Mouse (Mus musculus) G1E (cell line): ENCODE measurements around the gene Hnrnpm. TPM values are rescaled to one million over a fixed set of nuclear protein-coding genes. Genes with fewer than 3 reads are reported as not detected.
"Not testable (repeated sequence)": the region's sequence is repeated elsewhere in the genome, so short reads cannot be mapped to it uniquely, and the experiment has no call there.

Source experiments
- ATAC-seq: 2 replicates; pipeline ENCODE4 v1.8.0; 2016; ENCODE audit warnings: mild to moderate bottlenecking; ENCODE audit not compliant: insufficient number of reproducible peaks, poor library complexity, low FRiP score, severe bottlenecking; ENCODE audit errors: extremely low read depth
- DNase-seq: peaks from one replicate; pipeline ENCODE4 v3.0.0; 2012; ENCODE audit warnings: low spot score
- H3K27me3 ChIP-seq: 2 replicates; pipeline ENCODE4 v1.6.1; 2012; ENCODE audit warnings: mild to moderate bottlenecking, low read length, inconsistent platforms; ENCODE audit not compliant: insufficient read depth
- H3K36me3 ChIP-seq: replicated peaks from 2 replicates; pipeline ENCODE3; 2012; ENCODE audit warnings: mild to moderate bottlenecking, inconsistent platforms
- H3K4me1 ChIP-seq: 2 replicates; pipeline ENCODE4 v1.6.1; 2012; ENCODE audit warnings: low read depth, low read length, inconsistent platforms, mixed read lengths; ENCODE audit not compliant: insufficient read depth
- H3K4me3 ChIP-seq: 2 replicates; pipeline ENCODE4 v1.5.1; 2012; ENCODE audit warnings: low read depth, mild to moderate bottlenecking, inconsistent platforms, low read length, moderate library complexity, mixed read lengths
- H3K9me3 ChIP-seq: replicated peaks from 2 replicates; pipeline ENCODE4 v1.6.1; 2012; ENCODE audit warnings: inconsistent platforms
- CTCF ChIP-seq: IDR thresholded peaks from 2 replicates; pipeline ENCODE4 v1.5.1; 2012; ENCODE audit warnings: low read depth, low read length, inconsistent platforms, mixed read lengths
- GATA1 ChIP-seq: IDR thresholded peaks from 2 replicates; pipeline ENCODE4 v1.6.1; 2012; ENCODE audit warnings: borderline replicate concordance, low read length, inconsistent platforms, mixed read lengths
- GATA2 ChIP-seq: IDR thresholded peaks from 2 replicates; pipeline ENCODE4 v1.6.1; 2012; ENCODE audit warnings: low read depth, low read length, inconsistent platforms, borderline replicate concordance
- POLR2AphosphoS5 ChIP-seq: IDR thresholded peaks from 2 replicates; pipeline ENCODE4 v1.6.1; 2012; ENCODE audit warnings: low read depth, low read length, inconsistent platforms; ENCODE audit not compliant: insufficient replicate concordance
- TAL1 ChIP-seq: conservative IDR thresholded peaks from 2 replicates; pipeline ENCODE4 v1.6.1; 2012; ENCODE audit warnings: low read depth, low read length, inconsistent platforms, mixed read lengths
- polyA plus RNA-seq: library from polyadenylated mRNA; stranded (reverse); fragments of >175 nt; gene quantifications from 2 replicates; pipeline ENCODE4 v1.2.3, GENCODE M21; 2012
- total RNA-seq, 2 experiments: library from RNA; stranded (forward) in 1 of 2; stranded (reverse) in 1 of 2; fragments of 200-1000 nt in 1 of 2; fragments of >200 nt in 1 of 2; fragmentation: Nextera tagmentation in 1 of 2; gene quantifications; 2 replicates each; pipeline ENCODE4 v1.2.3; 2014 to 2017

The Hnrnpm gene
- total RNA-seq (2014; fragmentation: Nextera tagmentation): 329 and 356 TPM in 2 replicates
- 284 and 397 TPM in 2 replicates for total RNA-seq (2017)
- 1,176 and 1,322 TPM in 2 replicates for polyA plus RNA-seq

DNA sequence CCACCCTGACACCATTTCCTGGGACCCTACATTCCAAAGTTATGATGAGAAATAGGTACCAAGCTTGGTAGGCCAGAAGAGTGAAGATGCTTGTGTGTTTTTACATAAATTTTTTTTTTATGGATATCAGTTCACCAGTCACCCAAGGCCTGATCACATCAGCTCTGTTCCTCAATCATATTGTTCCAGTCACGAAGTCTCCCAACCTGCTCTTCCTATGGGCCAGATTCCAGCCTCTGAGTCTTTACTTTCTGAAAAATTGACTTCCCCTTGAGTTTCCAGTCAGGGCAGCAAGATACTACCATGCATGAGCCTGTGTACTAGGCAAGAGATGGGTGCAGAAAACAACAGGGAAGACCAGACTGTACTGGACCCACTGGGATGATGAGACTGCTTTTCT, at the start of gene Hnrnpm:
Gene Hnrnpm, minus strand, starts transcription at position 101 of the 400 bp plus-strand sequence.
- Histone ChIP-seq H3K4me1 (peaks cover 26% of the 10 kb centered on the region), H3K36me3 (peaks cover 53% of the 10 kb centered on the region), H3K27me3 (no peaks in the 10 kb centered on the region), H3K4me3 (no peak within 1 kb of the TSS; the same call in 1 of the 2 replicates), H3K9me3 (no peaks in the 10 kb centered on the region)
- no peak for DNase-seq
- TF ChIP-seq CTCF (no peak), GATA2 (no peak), GATA1 (no peak), TAL1 (no peak), POLR2AphosphoS5 (no peak)
- ATAC-seq: no peak

- DNase-seq, H3K4me1 ChIP-seq, ATAC-seq, H3K4me3 ChIP-seq, H3K36me3 ChIP-seq, H3K9me3 ChIP-seq: not testable (repeated sequence)
- H3K27me3 ChIP-seq: peaks cover 11% of the 10 kb centered on the region
Observed at GRCm38 (mm10) chr17:33733526-33733925, 46.9 kb upstream of the Hnrnpm start.

DNA sequence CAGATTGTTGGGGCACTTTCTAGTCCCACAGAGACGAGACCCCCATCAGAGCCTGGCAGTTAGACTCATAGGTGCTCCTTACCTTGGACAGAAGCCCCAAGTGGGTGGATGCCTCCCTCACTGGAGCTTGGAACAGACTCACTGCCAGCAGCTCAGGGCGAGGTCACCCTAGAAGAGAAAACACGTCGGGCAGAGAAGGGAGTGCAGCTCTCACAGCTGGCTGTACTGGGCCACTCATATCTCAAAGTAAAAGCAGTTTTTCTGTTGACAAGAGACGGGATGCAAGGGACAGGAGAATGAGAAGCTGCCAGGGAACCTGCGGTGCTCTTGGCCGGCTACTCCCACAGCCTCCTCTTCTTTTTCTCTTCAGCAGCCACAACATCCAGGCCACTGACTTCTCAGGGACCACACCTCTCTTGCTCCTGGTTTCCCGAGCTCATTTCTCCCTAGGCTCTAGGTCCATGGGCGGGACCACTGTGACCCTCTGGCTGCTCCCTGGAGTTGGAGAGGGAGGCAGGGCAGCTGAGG, 46.0 kb upstream of the Hnrnpm start:
- not testable (repeated sequence) for DNase-seq, H3K4me1 ChIP-seq, H3K36me3 ChIP-seq, ATAC-seq, H3K4me3 ChIP-seq, H3K9me3 ChIP-seq
- peaks cover 11% of the 10 kb centered on the region for H3K27me3 ChIP-seq

GRCm38 (mm10) chr17:33729215-33729614, 42.6 kb upstream of the Hnrnpm start:
- Histone ChIP-seq H3K4me1 (peaks cover 4% of the 10 kb centered on the region; the same call in 1 of the 2 replicates), H3K27me3 (peaks cover 11% of the 10 kb centered on the region), H3K36me3 (no peaks in the 10 kb centered on the region), H3K4me3 (no peak overlapping the region), H3K9me3 (peaks cover 5% of the 10 kb centered on the region; the same call in 1 of the 2 replicates)
- TF ChIP-seq GATA2 (no peak), CTCF (no peak), TAL1 (no peak), POLR2AphosphoS5 (no peak), GATA1 (no peak)
- DNase-seq (no peak), ATAC-seq (no peak)

GRCm38 (mm10) chr17:33728396-33728795, 41.7 kb upstream of the Hnrnpm start:
- Histone ChIP-seq H3K9me3 (peaks cover 5% of the 10 kb centered on the region; the same call in 1 of the 2 replicates), H3K4me3 (no peak overlapping the region), H3K27me3 (peaks cover 8% of the 10 kb centered on the region), H3K4me1 (peaks cover 4% of the 10 kb centered on the region; the same call in 1 of the 2 replicates), H3K36me3 (no peaks in the 10 kb centered on the region)
- DNase-seq (no peak), ATAC-seq (no peak)
- TF ChIP-seq CTCF: no peak

GRCm38 (mm10) chr17:33719736-33720378, 33.2 kb upstream of the Hnrnpm start:
- H3K4me3 ChIP-seq: no peak overlapping the region

More at GRCm38 (mm10) chr17:33719736-33720378, 33.2 kb upstream of the Hnrnpm start:
- ATAC-seq: no peak
- Histone ChIP-seq H3K27me3 (no peaks in the 10 kb centered on the region), H3K4me1 (peaks cover 39% of the 10 kb centered on the region), H3K36me3 (peaks cover 22% of the 10 kb centered on the region), H3K9me3 (no peaks in the 10 kb centered on the region)
- TF ChIP-seq GATA1 (no peak), TAL1 (no peak), POLR2AphosphoS5 (no peak), CTCF (no peak)
- no peak for DNase-seq
